Mouse (Mus musculus) hindbrain, embryonic 10.5 days (tissue): ENCODE data around the gene Cdh26. TPM values are rescaled to one million over a fixed set of nuclear protein-coding genes. Genes with fewer than 3 reads are reported as not detected.
A peak's percentile ranks its signal among the peaks of the same experiment; 100 is the strongest.

Experiments
- DNase-seq: peaks from one replicate; pipeline ENCODE4 v3.0.0-alpha.2; 2017; ENCODE audit warnings: low spot score
- H3K27ac ChIP-seq: fragments of 300-500 bp; sonication (generic); 2 replicates; pipeline ENCODE4 v1.5.1; 2016; ENCODE audit warnings: mild to moderate bottlenecking, moderate library complexity
- H3K27me3 ChIP-seq: fragments of 300-500 bp; sonication (generic); 2 replicates; pipeline ENCODE4 v1.6.1; 2016; ENCODE audit warnings: mild to moderate bottlenecking; ENCODE audit not compliant: poor library complexity, insufficient read depth, severe bottlenecking
- H3K36me3 ChIP-seq: fragments of 300-500 bp; sonication (generic); 2 replicates; pipeline ENCODE4 v1.6.1; 2016; ENCODE audit warnings: mild to moderate bottlenecking, moderate library complexity
- H3K4me1 ChIP-seq: fragments of 300-500 bp; sonication (generic); replicated peaks from 2 replicates; pipeline ENCODE4 v1.6.1; 2016; ENCODE audit warnings: mild to moderate bottlenecking
- H3K4me3 ChIP-seq: fragments of 300-500 bp; sonication (generic); 2 replicates; pipeline ENCODE4 v1.5.1; 2016; ENCODE audit warnings: mild to moderate bottlenecking, moderate library complexity
- H3K9me3 ChIP-seq: fragments of 300-500 bp; sonication (generic); 2 replicates; pipeline ENCODE4 v1.6.1; 2016; ENCODE audit warnings: mild to moderate bottlenecking, moderate library complexity
- WGBS: fragments of 180-500 bp; shearing (Covaris S2); methylation state at CpG from one replicate; pipeline ENCODE4 v1.1.7; 2016; 5-methylcytosine and 5-hydroxymethylcytosine counted together
- polyA plus RNA-seq: library from polyadenylated mRNA; unstranded; fragments of >200 nt; fragmentation: Nextera tagmentation; extraction: Ambion mirVana; gene quantifications from 2 replicates; pipeline ENCODE4 v1.2.1, GENCODE M21; 2016

The Cdh26 gene
- polyA plus RNA-seq: 0.10 and 0.63 TPM in 2 replicates

- no peak for DNase-seq
- H3K27me3 ChIP-seq: no peaks in the 10 kb centered on the region
Measured at GRCm38 (mm10) chr2:178430231-178430630, at the start of gene Cdh26. Gene Cdh26, plus strand, starts transcription at chr2:178430531.

DNA sequence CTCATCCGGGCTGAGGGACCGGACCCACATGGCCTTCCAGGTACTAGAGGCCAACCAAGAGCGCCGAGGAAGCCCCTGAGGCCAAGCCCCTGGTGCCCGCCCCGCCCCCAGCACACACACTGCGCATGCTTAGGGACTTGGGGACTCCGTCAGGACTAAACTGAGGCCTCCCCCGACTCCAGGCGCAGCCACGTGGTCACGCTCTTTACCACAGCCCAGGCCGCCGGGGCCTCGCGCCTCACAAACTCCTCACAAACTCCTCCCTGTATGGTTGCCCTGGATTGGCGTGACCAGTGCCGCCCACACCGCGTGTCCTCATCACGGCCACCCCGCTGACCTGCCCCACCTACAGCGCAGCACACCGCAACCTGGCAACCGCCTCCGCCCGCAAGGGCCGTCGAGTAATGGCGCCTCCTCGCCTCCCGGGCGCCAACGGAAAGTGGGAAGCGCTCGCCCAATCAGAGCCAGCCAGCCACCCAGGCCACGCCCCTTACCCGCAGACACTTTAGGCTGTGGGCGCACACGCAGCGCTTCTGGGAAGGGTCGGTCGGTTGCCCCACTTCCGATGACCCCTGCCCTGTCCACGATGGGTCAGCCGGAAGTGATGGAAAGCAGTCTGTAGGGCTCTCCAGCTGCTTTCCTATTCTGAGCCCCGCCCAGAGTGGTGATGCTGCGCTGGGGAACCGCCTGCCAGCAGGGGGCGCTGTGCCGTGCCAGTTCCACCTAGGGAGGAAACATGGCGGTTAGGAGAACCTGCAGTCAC is 23.1 kb upstream of the Cdh26 start, which contains the start of gene Sycp2:
Sycp2 (minus strand) TSS at position 633 of the 763 bp plus-strand sequence.
- no peak within 1 kb of the TSS for H3K4me3 ChIP-seq
- H3K36me3 ChIP-seq: no peaks in the 10 kb centered on the region
- H3K27ac ChIP-seq: no peak within 1 kb of the TSS
- 82% methylated on average over 52 of the region's 52 CpGs for WGBS
- H3K4me1 ChIP-seq: no peaks in the 10 kb centered on the region
- H3K9me3 ChIP-seq: peaks cover 9% of the 10 kb centered on the region
- no peak for DNase-seq
- H3K27me3 ChIP-seq: peaks cover 11% of the 10 kb centered on the region

More at GRCm38 (mm10) chr2:178430231-178430630, at the start of gene Cdh26:
- no peak within 1 kb of the TSS for H3K27ac ChIP-seq
- no peak within 1 kb of the TSS for H3K4me3 ChIP-seq
- H3K36me3 ChIP-seq: no peaks in the 10 kb centered on the region
- H3K4me1 ChIP-seq: no peaks in the 10 kb centered on the region
- 91% methylated on average over 4 of the region's 4 CpGs for WGBS
- H3K9me3 ChIP-seq: no peaks in the 10 kb centered on the region

DNA sequence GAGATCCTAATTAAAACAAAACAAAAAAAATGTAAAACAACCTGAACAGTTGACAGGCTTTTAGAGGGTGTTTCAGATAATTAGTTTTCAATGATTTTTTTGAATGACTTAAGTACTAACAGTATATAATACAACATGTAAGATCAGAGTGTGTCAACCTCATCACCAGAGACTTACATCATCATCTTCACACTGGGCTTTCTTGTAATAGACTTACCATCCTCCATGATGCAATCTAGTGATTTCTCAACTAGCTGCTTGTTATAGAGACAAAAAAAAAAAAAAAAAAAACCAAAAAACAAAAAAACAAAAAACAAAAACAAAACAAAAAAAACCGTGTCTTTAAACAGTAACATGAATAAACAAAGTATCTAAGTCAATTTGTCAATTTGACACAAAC is 21.3 kb upstream of the Cdh26 start:
- DNase-seq: no peak
- no peak overlapping the region for H3K4me3 ChIP-seq
- H3K4me1 ChIP-seq: peaks cover 12% of the 10 kb centered on the region
- H3K36me3 ChIP-seq: no peaks in the 10 kb centered on the region
- no peak overlapping the region for H3K27ac ChIP-seq
- H3K9me3 ChIP-seq: peaks cover 9% of the 10 kb centered on the region
- H3K27me3 ChIP-seq: peaks cover 29% of the 10 kb centered on the region
- WGBS: 60% methylated on average over 1 of the region's 1 CpGs

GRCm38 (mm10) chr2:178410286-178410685 is 20.0 kb upstream of the Cdh26 start:
- DNase-seq: no peak
- H3K27ac ChIP-seq: no peak overlapping the region
- H3K27me3 ChIP-seq: peaks cover 40% of the 10 kb centered on the region
- H3K9me3 ChIP-seq: peaks cover 9% of the 10 kb centered on the region
- 80% methylated on average over 6 of the region's 6 CpGs for WGBS
- no peak overlapping the region for H3K4me3 ChIP-seq
- H3K4me1 ChIP-seq: peaks cover 22% of the 10 kb centered on the region
- H3K36me3 ChIP-seq: no peaks in the 10 kb centered on the region

GRCm38 (mm10) chr2:178412598-178412997 is 17.7 kb upstream of the Cdh26 start:
- Histone ChIP-seq H3K27ac (no peak overlapping the region), H3K4me3 (no peak overlapping the region), H3K27me3 (peaks cover 46% of the 10 kb centered on the region), H3K4me1 (peaks cover 23% of the 10 kb centered on the region), H3K9me3 (peaks cover 2% of the 10 kb centered on the region), H3K36me3 (no peaks in the 10 kb centered on the region)
- DNase-seq: no peak
- WGBS: 72% methylated on average over 6 of the region's 6 CpGs

DNA sequence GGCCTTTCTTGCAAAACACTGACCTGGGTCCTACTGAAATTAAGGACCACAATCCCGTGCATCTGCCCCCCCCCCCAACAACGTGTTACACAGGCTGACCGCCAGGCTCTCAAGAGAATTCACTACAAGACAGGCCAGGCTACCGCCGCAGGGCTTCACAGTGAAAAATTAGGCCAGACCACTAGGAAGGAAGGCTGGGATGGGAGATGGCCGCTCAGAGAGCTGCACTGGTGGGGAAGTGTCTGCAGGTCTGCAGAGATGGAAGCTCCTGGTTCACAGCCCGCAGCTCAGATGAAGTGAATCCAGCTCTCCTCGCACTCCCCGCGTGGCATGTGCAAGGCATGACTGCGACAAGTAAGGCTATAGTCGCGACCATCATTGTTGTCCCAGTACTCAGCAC is 17.2 kb upstream of the Cdh26 start:
- Histone ChIP-seq H3K36me3 (no peaks in the 10 kb centered on the region), H3K4me1 (peaks cover 23% of the 10 kb centered on the region), H3K27ac (no peak overlapping the region), H3K4me3 (peak overlapping the region; percentile 77; the same call in 1 of the 2 replicates), H3K9me3 (no peaks in the 10 kb centered on the region), H3K27me3 (peaks cover 46% of the 10 kb centered on the region)
- DNase-seq: peak; percentile 25
- 68% methylated on average over 13 of the region's 13 CpGs for WGBS

DNA sequence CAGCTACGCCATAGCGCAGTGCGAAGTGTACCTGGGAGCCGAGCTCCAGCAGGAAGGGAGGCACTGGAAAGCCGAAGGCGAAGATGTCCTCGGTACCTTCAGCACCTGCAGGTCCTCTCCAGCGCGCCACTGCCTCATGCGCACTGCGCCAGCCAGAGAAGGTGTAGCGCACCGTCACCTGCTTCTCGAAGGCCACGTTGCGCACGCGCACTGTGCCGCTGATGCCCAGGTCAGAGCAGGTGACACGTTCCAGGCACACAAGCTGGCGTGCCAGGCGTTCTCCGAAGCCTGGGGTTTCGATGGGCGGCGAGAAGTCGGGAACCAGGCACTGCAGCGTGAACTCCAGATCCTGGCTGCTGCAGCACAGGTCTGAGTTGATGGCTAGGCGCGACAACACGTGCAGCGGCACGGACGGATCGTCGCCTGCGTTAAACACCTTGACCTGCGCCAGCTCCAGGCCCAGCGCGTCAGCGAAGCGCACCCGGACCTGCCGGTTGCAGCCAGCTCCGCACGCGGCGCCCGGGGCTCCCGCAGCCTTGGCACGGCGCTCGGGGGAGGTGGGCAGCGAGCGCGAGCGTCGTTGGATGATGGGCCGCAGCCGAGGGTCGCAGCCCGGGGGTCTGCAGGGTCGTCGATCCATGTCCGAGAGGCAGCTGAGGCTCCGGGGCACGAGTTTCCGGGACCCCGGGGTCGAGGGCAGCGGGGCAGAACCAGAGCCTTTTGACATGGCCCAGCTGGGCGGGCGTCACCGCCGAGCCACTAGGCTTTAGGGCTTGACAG is 16.7 kb upstream of the Cdh26 start:
- H3K27me3 ChIP-seq: peaks cover 46% of the 10 kb centered on the region
- no peaks in the 10 kb centered on the region for H3K36me3 ChIP-seq
- peak overlapping the region; percentile 81 for H3K27ac ChIP-seq
- no peaks in the 10 kb centered on the region for H3K9me3 ChIP-seq
- peak overlapping the region; percentile 77 for H3K4me3 ChIP-seq
- DNase-seq: peak; percentile 23
- H3K4me1 ChIP-seq: peaks cover 23% of the 10 kb centered on the region
- WGBS: 18% methylated on average over 75 of the region's 75 CpGs

DNA sequence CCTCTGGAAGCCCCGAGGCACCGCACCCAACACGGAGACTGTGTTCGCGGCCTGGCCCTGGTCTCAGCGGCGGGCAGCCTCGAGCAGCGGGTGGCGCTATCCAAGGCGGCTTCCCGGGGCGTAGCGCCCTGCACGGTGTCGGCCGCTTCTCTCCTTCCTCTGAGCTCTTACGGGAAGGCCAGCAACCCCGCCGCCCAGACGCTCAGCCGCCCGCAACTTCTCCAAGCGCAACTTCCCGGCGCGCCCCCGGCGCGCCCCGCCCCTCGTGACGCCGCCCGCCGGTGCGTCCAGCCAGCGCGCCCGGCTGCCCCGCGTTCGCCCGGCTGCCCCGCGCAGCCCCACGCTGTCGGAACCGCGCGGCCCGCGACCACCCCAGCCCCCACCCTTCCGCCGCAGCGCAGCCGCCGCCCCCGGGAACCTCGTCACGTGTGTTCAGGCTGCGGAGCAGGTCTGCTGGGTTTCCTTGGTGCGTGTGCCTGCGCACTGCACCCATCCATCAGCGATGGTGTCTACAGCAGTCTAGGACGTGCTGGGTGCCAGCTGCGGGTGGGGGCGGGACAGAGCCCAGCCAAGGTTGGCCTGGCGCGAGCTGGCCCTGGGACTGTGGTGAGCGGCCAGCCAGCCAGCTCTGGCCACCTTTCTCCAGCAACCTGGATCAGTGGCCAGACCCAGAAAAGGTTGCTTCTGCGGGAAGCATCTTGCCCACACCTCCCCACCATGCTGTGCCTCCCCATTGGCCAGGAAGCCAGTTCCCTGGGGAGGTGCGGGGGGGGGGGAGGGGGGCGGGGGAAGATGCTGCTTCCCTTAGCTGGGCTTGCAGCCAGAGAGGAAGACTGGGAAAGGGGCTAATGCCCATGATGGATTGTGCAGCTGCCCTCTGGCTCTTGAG is 15.8 kb upstream of the Cdh26 start, which contains the start of the genes Ppp1r3d and Fam217b:
Ppp1r3d (minus strand) TSS at position 212 of the 889 bp plus-strand sequence.
Fam217b (plus strand) TSS at position 264 of the 889 bp plus-strand sequence.
- peak; percentile 67 for DNase-seq
- Histone ChIP-seq H3K4me1 (peaks cover 23% of the 10 kb centered on the region), H3K27ac (peak within 1 kb of the TSS; percentile 81), H3K36me3 (no peaks in the 10 kb centered on the region), H3K27me3 (peaks cover 46% of the 10 kb centered on the region), H3K4me3 (peak within 1 kb of the TSS; percentile 77), H3K9me3 (no peaks in the 10 kb centered on the region)
- under 1% methylated on average over 73 of the region's 74 CpGs for WGBS

DNA sequence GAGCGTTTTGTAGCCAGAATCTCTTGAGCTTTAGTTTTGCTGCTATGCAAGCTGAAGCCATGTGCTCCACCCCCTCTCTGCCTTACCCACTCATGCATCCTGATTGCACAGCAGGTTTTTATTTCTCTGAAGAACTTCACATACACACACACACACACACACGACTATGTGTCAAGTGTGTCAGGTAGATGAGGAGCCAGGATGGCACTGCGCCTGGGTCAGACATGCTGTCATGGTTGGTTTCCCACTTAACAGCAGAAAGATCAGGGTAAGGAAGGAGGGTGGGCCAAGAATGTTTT is 15.2 kb upstream of the Cdh26 start:
- Histone ChIP-seq H3K4me1 (peaks cover 23% of the 10 kb centered on the region), H3K4me3 (peak overlapping the region; percentile 77), H3K9me3 (no peaks in the 10 kb centered on the region), H3K27ac (peak overlapping the region; percentile 81; the same call in 1 of the 2 replicates), H3K27me3 (peaks cover 46% of the 10 kb centered on the region), H3K36me3 (no peaks in the 10 kb centered on the region)
- WGBS: 38% methylated on average over 3 of the region's 3 CpGs
- DNase-seq: no peak

- H3K9me3 ChIP-seq: no peaks in the 10 kb centered on the region
- no peaks in the 10 kb centered on the region for H3K36me3 ChIP-seq
- whole genome bisulfite sequencing: 75% methylated on average over 13 of the region's 13 CpGs
- DNase-seq: no peak
- peaks cover 31% of the 10 kb centered on the region for H3K4me1 ChIP-seq
- H3K27me3 ChIP-seq: peaks cover 47% of the 10 kb centered on the region
- no peak overlapping the region for H3K27ac ChIP-seq
- H3K4me3 ChIP-seq: no peak overlapping the region
Measured at GRCm38 (mm10) chr2:178416427-178416826, 13.9 kb upstream of the Cdh26 start.

DNA sequence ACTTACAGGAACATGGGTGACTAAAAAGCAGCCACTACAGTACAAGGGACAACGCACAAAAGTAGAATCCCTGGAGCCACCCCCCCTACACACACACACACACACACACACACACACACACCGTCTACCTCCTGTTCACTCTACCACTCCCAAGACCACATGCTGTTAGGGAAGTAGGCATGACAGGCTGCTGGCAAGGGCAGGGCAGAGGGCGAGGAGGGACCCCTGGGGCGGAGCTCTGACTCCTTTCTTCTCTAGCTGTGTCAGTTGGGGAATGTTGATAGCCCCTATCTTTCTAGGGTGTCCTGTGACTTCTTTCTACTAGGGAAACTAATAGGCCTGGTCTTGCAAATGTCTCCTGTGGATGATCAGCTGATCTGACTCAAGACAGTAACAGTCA is 13.4 kb upstream of the Cdh26 start:
- 72% methylated on average over 4 of the region's 4 CpGs for WGBS
- Histone ChIP-seq H3K27ac (no peak overlapping the region), H3K36me3 (no peaks in the 10 kb centered on the region)

GRCm38 (mm10) chr2:178420576-178420975 is 9.8 kb upstream of the Cdh26 start:
- Histone ChIP-seq H3K4me1 (peaks cover 19% of the 10 kb centered on the region), H3K4me3 (no peak overlapping the region), H3K27me3 (0 out of 2 replicates have a peak, but pooled peaks cover 8% of the 10 kb centered on the region), H3K36me3 (no peaks in the 10 kb centered on the region), H3K9me3 (no peaks in the 10 kb centered on the region), H3K27ac (no peak overlapping the region; the same call in 1 of the 2 replicates)
- WGBS: 77% methylated on average over 9 of the region's 9 CpGs
- no peak for DNase-seq

More for the DNA sequence above, 13.4 kb upstream of the Cdh26 start:
- no peak for DNase-seq
- peaks cover 35% of the 10 kb centered on the region for H3K4me1 ChIP-seq
- H3K27me3 ChIP-seq: peaks cover 42% of the 10 kb centered on the region
- no peaks in the 10 kb centered on the region for H3K9me3 ChIP-seq
- no peak overlapping the region for H3K4me3 ChIP-seq
